Mouse (Mus musculus) lung, adult 10 weeks (tissue): ENCODE measurements around the gene Dnah10. TPM values are rescaled to one million over a fixed set of nuclear protein-coding genes. Genes with fewer than 3 reads are reported as not detected.

Experiments used
- polyA plus RNA-seq: library from polyadenylated mRNA; stranded (reverse); fragments of 350-450 nt; fragmentation: Illumina TruSeq; extraction: RNeasy Lipid Tissue Mini Kit (QIAGEN cat#74804); gene quantifications from one replicate; pipeline ENCODE4 v1.2.3, GENCODE M21; 2014; ENCODE audit warnings: low read depth, low replicate concordance; ENCODE audit not compliant: insufficient read depth

Dnah10 gene
- 1.9 TPM for polyA plus RNA-seq

GRCm38 (mm10) chr5:124724997-124725396, at the start of gene Dnah10:
Gene Dnah10 (plus strand): TSS chr5:124725085.

GRCm38 (mm10) chr5:124862013-124862866, 137.4 kb downstream of the Dnah10 start, which contains the start of the genes Ccdc92 and Zfp664:
Gene Ccdc92 (minus strand): TSS chr5:124862424.
Gene Zfp664 (plus strand): TSS chr5:124862691.

Other genes with a start within 250 kb of the Dnah10 start
- gene Rilpl2, start 246.7 kb upstream of the Dnah10 start, polyA plus RNA-seq: 23.6 TPM
- 8.3 TPM for gene Snrnp35, start 242.0 kb upstream of the Dnah10 start, polyA plus RNA-seq
- gene Rilpl1, start 193.7 kb upstream of the Dnah10 start, polyA plus RNA-seq: 21.6 TPM
- gene Tmed2, start 184.4 kb upstream of the Dnah10 start, polyA plus RNA-seq: 274 TPM
- gene Ddx55, start 172.2 kb upstream of the Dnah10 start, polyA plus RNA-seq: 7.3 TPM
- gene Eif2b1, start 146.0 kb upstream of the Dnah10 start, polyA plus RNA-seq: 16.1 TPM
- 12.4 TPM for gene Gtf2h3, start 145.9 kb upstream of the Dnah10 start, polyA plus RNA-seq
- 14.5 TPM for gene Atp6v0a2, start 96.5 kb upstream of the Dnah10 start, polyA plus RNA-seq
- 8.6 TPM for gene Ccdc92, start 137.3 kb downstream of the Dnah10 start, polyA plus RNA-seq
- gene Zfp664, start 137.6 kb downstream of the Dnah10 start, polyA plus RNA-seq: 28.2 TPM